Mouse (Mus musculus): ENCODE results near the gene Brd3. TPM values are rescaled to one million over a fixed set of nuclear protein-coding genes. Genes with fewer than 3 reads are reported as not detected.

The Brd3 gene
- polyA plus RNA-seq (2014; fragmentation: Illumina TruSeq; extraction: RNeasy Lipid Tissue Mini Kit (QIAGEN cat#74804); ENCODE audit: low replicate concordance), result 15.9 TPM

DNA sequence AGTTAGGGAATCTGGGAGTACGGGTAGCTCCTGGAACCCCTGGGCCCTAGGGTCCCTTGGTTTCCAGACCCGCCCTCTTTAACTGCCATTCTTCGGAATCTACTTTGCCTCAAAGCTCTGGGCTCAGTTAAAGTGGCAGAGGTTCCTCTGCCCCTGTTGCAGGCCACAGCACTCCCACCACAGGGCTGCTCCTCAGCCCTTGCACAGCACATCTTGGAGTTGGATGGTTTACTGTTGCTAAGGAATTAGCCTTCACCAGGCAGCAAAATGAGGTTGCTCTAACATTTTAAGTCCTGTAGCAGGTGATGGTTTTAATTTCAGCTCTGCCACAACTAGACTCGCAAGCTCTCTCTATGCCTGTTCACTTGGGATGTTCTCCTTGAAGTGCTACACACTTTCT, at the start of gene Brd3:
Gene Brd3, minus strand, starts transcription at position 101 of the 400 bp plus-strand sequence.

GRCm38 (mm10) chr2:27514639-27515328, 7.3 kb upstream of the Brd3 start, which contains the start of gene Wdr5:
Gene Wdr5, plus strand, starts transcription at chr2:27515157.

DNA sequence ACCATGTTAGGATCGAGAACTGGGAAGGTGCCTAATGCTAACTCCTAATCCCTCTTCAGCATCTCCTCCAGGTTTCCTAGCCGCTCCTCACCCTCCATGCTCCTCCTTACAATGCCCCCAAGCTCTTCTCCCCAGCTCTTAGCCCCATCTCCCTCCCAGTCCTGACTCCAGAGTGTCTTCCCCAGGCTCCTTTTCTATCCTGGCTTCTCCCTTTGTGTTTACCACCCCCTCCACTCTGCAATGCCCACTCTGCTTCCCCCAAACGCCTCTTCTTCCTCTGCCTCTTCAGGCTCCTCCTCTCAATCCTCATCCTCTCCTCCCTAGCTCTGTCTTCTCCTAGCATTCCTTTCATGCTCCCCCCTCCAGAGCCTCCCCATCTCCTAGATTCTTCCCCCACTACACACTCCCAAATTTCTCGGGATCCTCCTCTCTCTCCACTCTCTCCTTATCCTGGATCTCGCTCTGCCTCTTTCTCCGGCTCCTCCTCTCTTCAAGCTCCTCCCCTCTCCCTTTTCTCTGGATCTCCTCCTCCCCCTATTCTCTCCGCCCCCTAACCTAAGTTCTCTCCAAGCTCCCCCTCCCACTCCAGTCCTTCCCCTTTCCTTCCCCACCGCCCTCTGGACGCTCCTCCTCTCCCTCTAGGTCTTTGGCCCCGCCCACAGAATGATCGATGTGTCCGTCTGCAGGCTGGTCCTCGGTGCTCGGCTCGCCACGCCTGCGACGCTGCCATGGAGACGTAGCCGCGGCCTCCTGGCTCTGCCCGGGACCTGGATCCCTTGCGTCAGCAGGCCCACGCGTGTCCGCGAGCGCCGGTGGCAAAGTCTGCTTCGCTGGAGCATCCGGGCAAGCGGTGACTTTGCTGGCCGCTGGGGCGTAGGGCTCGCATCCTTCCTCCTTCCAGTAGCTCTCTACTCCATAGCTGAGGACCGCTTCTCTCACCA, 65.4 kb downstream of the Brd3 start, which contains the start of gene Brd3os:
Gene Brd3os, plus strand, starts transcription at position 558 of the 941 bp plus-strand sequence.

DNA sequence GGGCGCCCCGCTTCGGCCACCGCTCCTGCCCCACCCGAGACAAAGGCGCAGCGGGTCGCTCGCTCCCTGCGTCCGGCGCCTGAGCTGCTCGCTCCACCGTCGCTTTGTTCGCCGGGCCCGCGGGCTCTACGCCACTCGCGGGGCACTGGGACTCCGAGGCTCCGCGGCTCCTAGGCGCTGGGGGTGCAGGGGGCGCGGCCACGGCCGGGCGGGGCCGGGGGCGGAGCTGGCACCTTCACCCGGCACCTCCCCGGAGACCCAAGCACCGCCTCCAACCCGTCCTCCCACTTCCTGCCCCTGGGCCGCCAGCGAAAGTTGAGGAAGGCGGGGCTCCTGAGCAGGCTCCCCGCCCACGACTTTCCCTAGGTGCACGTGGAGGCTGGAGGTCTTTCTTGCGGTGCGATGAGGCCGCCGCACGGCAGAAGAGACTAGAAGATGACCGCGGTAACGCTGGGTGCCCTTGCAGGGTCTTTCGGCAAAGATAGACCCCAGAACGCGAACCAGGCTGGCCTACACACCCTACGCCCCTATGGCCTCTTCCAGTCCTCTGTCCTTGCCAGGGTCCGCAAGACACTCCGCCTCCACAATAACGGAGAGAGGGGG, 80.5 kb downstream of the Brd3 start, which contains the start of gene Vav2:
Gene Vav2, minus strand, starts transcription at position 179 of the 603 bp plus-strand sequence.

Other genes starting within 250 kb of the Brd3 start
- 10.5 TPM for gene Vav2, start 80.6 kb downstream of the Brd3 start, polyA plus RNA-seq (2014; fragmentation: Illumina TruSeq; extraction: RNeasy Lipid Tissue Mini Kit (QIAGEN cat#74804); ENCODE audit: low replicate concordance)
- not detected for gene Brd3os, start 65.3 kb downstream of the Brd3 start, polyA plus RNA-seq (2014; fragmentation: Illumina TruSeq; extraction: RNeasy Lipid Tissue Mini Kit (QIAGEN cat#74804); ENCODE audit: low replicate concordance)
- gene Wdr5, start 7.5 kb upstream of the Brd3 start, polyA plus RNA-seq (2014; fragmentation: Illumina TruSeq; extraction: RNeasy Lipid Tissue Mini Kit (QIAGEN cat#74804); ENCODE audit: low replicate concordance), result 8.4 TPM
- gene Rxra, start 168.8 kb upstream of the Brd3 start, polyA plus RNA-seq (2014; fragmentation: Illumina TruSeq; extraction: RNeasy Lipid Tissue Mini Kit (QIAGEN cat#74804); ENCODE audit: low replicate concordance), result 5.6 TPM

All from small intestine, adult 10 weeks (tissue).